Mouse (Mus musculus): ENCODE measurements around the gene Pla2g4a.

Gene Pla2g4a

GRCm38 (mm10) chr1:149960734-149961424 is at the start of gene Pla2g4a:
Gene Pla2g4a (minus strand): TSS chr1:149961290.
- peak; percentile 22 to 60 for DNase-seq (ENCODE audit: low spot score in 2 of 2)

- DNase-seq (ENCODE audit: low spot score in 2 of 2), result no peak
These were observed 49.5 kb upstream of the Pla2g4a start for GRCm38 (mm10) chr1:150010629-150010979.

GRCm38 (mm10) chr1:150009968-150010628 is 49.0 kb upstream of the Pla2g4a start:
- no peak for DNase-seq (ENCODE audit: low spot score in 2 of 2)

- DNase-seq (ENCODE audit: low spot score in 2 of 2), result no peak
These were observed 48.0 kb upstream of the Pla2g4a start for GRCm38 (mm10) chr1:150009134-150009533.

- no peak for DNase-seq (ENCODE audit: low spot score in 2 of 2)
These were observed 14.5 kb upstream of the Pla2g4a start for GRCm38 (mm10) chr1:149975626-149976025.

GRCm38 (mm10) chr1:149965826-149966225 is 4.7 kb upstream of the Pla2g4a start:
- DNase-seq (ENCODE audit: low spot score in 2 of 2), result no peak

GRCm38 (mm10) chr1:149961425-149962303 is 574 bp upstream of the Pla2g4a start:
- no peak for DNase-seq (ENCODE audit: low spot score in 2 of 2)

GRCm38 (mm10) chr1:149960251-149960650 is 839 bp downstream of the Pla2g4a start:
- DNase-seq (ENCODE audit: low spot score in 2 of 2), result no peak

- DNase-seq (ENCODE audit: low spot score in 2 of 2), result no peak
These were observed 2.0 kb downstream of the Pla2g4a start for GRCm38 (mm10) chr1:149959069-149959468.

GRCm38 (mm10) chr1:149955482-149955881 is 5.6 kb downstream of the Pla2g4a start:
- no peak for DNase-seq (ENCODE audit: low spot score in 2 of 2)

- no peak for DNase-seq (ENCODE audit: low spot score in 2 of 2)
These were observed 7.1 kb downstream of the Pla2g4a start for GRCm38 (mm10) chr1:149954026-149954425.

- no peak for DNase-seq (ENCODE audit: low spot score in 2 of 2)
These were observed 9.0 kb downstream of the Pla2g4a start for GRCm38 (mm10) chr1:149952050-149952449.

- no peak for DNase-seq (ENCODE audit: low spot score in 2 of 2)
These were observed 10.4 kb downstream of the Pla2g4a start for GRCm38 (mm10) chr1:149950656-149951055.

GRCm38 (mm10) chr1:149950254-149950653 is 10.8 kb downstream of the Pla2g4a start:
- no peak for DNase-seq (ENCODE audit: low spot score in 2 of 2)

- DNase-seq (ENCODE audit: low spot score in 2 of 2), result no peak
These were observed 11.8 kb downstream of the Pla2g4a start for GRCm38 (mm10) chr1:149949334-149949733.

- DNase-seq (ENCODE audit: low spot score in 2 of 2), result no peak
These were observed 12.8 kb downstream of the Pla2g4a start for GRCm38 (mm10) chr1:149948066-149948825.

GRCm38 (mm10) chr1:149946993-149947392 is 14.1 kb downstream of the Pla2g4a start:
- DNase-seq (ENCODE audit: low spot score in 2 of 2), result no peak

- no peak for DNase-seq (ENCODE audit: low spot score in 2 of 2)
These were observed 14.7 kb downstream of the Pla2g4a start for GRCm38 (mm10) chr1:149946432-149946831.

- no peak for DNase-seq (ENCODE audit: low spot score in 2 of 2)
These were observed 17.5 kb downstream of the Pla2g4a start for GRCm38 (mm10) chr1:149943611-149944010.

GRCm38 (mm10) chr1:149940301-149940700 is 20.8 kb downstream of the Pla2g4a start:
- no peak for DNase-seq (ENCODE audit: low spot score in 2 of 2)

GRCm38 (mm10) chr1:149939261-149940032 is 21.6 kb downstream of the Pla2g4a start:
- no peak for DNase-seq (ENCODE audit: low spot score in 2 of 2)
